Mouse (Mus musculus): Measurements from ENCODE around the gene Fermt2. TPM values are rescaled to one million over a fixed set of nuclear protein-coding genes. Genes with fewer than 3 reads are reported as not detected.

The Fermt2 gene
- polyA plus RNA-seq, 1 experiment from 2014 or later = 61.9 TPM

DNA sequence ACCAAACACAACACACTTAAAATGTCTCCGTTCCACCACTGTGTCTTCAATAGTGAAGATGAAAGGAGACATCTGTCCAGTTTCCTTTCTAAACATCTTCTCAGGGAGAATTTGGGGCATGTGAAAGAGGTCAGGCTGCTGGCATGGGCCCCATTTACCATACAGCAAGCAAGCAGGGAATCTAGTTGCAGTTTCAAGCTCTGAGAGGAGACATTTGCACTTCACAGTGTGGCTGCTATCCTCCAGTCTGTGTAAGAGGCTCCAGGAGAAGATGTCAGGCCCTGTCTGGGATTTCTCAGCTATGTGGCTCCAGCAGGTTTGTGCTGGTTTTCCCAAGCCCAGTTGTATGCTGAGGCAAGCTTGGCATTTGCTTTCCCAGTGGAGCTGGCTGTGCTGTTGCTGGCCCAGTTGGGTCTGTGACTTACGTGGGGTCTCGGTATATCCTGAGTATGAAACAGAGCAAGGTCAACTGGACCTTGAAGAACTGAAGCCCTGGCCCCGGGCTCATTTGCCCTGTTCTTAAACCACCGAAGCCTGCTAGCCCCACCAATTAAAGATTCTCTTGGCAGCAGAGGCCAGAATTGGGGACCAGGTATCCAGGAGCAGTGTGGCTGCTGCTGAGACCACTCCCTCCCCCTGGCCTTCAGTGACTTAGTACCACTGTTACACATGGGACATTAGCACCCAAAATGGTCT is 76.2 kb downstream of the Fermt2 start:
- Histone ChIP-seq H3K27ac (ENCODE audit: low read depth, low read length) (0 out of 2 replicates have a peak overlapping the region, but pooled peaks have one; percentile 54), H3K27me3 (replicated peaks; ENCODE audit: control insufficient read depth, insufficient read depth, low read length) (no peaks in the 10 kb centered on the region), H3K4me3 (ENCODE audit: low read depth, low read length) (no peak overlapping the region), H3K9me3 (ENCODE audit: control insufficient read depth, low read length) (no peaks in the 10 kb centered on the region), H3K4me1 (replicated peaks; ENCODE audit: control insufficient read depth, insufficient read depth, low read length) (peaks cover 31% of the 10 kb centered on the region), H3K4me2 (no peak overlapping the region), H3K9ac (ENCODE audit: low read depth, low read length) (no peak overlapping the region), H3K36me3 (ENCODE audit: control insufficient read depth, insufficient read depth, low read length) (no peaks in the 10 kb centered on the region)
- WGBS = 73% methylated on average over 5 of the region's 5 CpGs
- no peak for DNase-seq (ENCODE audit: low spot score)
- no peak for ATAC-seq (replicated peaks; ENCODE audit: low FRiP score)

DNA sequence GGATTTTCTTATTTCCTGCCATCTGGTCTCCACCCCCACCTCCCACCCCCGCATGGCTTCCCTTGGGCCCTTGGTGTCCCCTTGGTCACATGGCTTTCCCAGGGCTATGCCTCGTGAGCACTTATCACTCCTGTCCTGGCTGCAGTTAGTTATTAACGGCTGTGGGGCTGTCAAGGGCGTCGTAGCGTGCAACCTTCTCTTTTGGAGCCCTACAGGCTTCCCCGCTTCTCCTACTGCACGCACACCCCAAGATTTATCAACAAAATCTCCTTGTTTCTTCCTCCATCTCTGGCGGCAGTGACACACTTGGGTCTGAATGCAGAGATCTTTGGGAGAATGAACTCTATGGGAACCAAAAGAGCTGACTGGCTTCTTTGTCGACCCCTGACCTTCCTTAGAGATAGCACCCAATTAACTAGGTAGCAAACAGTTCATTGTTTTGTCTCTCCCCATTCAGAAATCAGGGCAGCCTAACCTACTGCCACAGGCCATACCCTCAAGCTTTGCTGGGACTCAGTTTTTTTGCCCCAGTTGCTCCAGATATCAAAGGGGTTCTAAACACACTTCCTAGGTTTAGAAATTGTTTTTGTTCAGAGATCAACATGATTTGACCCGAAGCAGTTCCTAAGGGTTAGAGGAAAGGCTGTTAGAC is 76.9 kb downstream of the Fermt2 start:
- Histone ChIP-seq H3K4me3 (ENCODE audit: low read depth, low read length) (no peak overlapping the region), H3K4me2 (no peak overlapping the region; the same call in 1 of the 2 replicates), H3K9me3 (ENCODE audit: control insufficient read depth, low read length) (no peaks in the 10 kb centered on the region), H3K4me1 (replicated peaks; ENCODE audit: control insufficient read depth, insufficient read depth, low read length) (peaks cover 31% of the 10 kb centered on the region), H3K27ac (ENCODE audit: low read depth, low read length) (peak overlapping the region; percentile 54; the same call in 1 of the 2 replicates), H3K36me3 (ENCODE audit: control insufficient read depth, insufficient read depth, low read length) (no peaks in the 10 kb centered on the region), H3K27me3 (replicated peaks; ENCODE audit: control insufficient read depth, insufficient read depth, low read length) (no peaks in the 10 kb centered on the region), H3K9ac (ENCODE audit: low read depth, low read length) (no peak overlapping the region)
- 15% methylated on average over 11 of the region's 11 CpGs for WGBS
- ATAC-seq (replicated peaks; ENCODE audit: low FRiP score) (peak; percentile 71), DNase-seq (ENCODE audit: low spot score) (no peak)

DNA sequence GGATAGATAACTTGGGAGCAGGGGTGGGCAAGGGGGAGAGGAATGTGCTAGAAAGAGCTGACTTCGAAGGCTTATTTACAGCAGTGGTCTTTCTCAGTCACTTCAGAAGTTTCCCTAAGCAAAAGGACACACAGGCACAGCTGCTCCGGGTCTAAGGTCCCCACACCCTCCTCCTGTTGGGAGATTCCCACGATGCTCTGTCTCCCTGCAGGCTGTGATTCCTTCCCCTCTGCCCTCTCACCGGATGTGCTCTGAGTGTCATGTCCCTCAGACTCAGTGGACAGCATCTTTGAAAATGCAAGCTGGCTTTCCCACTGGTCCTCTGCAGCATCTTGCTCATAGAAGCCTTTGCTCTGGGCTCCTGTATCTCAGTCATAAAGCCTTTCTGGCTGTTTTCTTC is 77.8 kb downstream of the Fermt2 start:
- H3K9ac ChIP-seq (ENCODE audit: low read depth, low read length) = no peak overlapping the region
- no peak overlapping the region for H3K4me2 ChIP-seq
- H3K36me3 ChIP-seq (ENCODE audit: control insufficient read depth, insufficient read depth, low read length) = no peaks in the 10 kb centered on the region
- peak overlapping the region; percentile 33; the same call in 1 of the 2 replicates for H3K27ac ChIP-seq (ENCODE audit: low read depth, low read length)
- ATAC-seq (replicated peaks; ENCODE audit: low FRiP score) = no peak
- no peak overlapping the region for H3K4me3 ChIP-seq (ENCODE audit: low read depth, low read length)
- no peaks in the 10 kb centered on the region for H3K27me3 ChIP-seq (replicated peaks; ENCODE audit: control insufficient read depth, insufficient read depth, low read length)
- 54% methylated on average over 4 of the region's 4 CpGs for WGBS
- no peak for DNase-seq (ENCODE audit: low spot score)
- H3K4me1 ChIP-seq (replicated peaks; ENCODE audit: control insufficient read depth, insufficient read depth, low read length) = peaks cover 30% of the 10 kb centered on the region
- H3K9me3 ChIP-seq (ENCODE audit: control insufficient read depth, low read length) = no peaks in the 10 kb centered on the region

DNA sequence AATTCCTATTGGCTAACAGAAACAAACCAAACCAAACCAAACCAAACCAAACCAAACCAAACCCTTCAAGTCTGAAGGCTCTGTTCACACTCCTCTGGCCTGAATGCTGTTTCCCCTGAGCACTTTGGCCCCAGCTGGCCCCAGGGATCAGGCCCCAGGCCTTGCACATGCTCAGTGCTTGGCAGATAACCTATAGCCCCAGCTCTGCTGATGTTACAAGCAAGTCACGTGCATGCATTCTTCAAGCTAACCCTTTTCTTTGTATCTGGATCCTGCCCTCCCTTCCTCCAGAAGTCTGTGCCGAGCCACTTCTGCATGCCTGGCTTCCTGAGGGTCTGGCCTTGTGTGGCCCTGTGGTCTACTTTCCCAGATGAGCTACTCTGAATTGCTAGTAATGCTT is 78.8 kb downstream of the Fermt2 start:
- Histone ChIP-seq H3K4me3 (ENCODE audit: low read depth, low read length) (no peak overlapping the region), H3K4me2 (no peak overlapping the region), H3K27ac (ENCODE audit: low read depth, low read length) (peak overlapping the region; percentile 11; the same call in 1 of the 2 replicates), H3K4me1 (replicated peaks; ENCODE audit: control insufficient read depth, insufficient read depth, low read length) (peaks cover 24% of the 10 kb centered on the region), H3K36me3 (ENCODE audit: control insufficient read depth, insufficient read depth, low read length) (no peaks in the 10 kb centered on the region), H3K27me3 (replicated peaks; ENCODE audit: control insufficient read depth, insufficient read depth, low read length) (no peaks in the 10 kb centered on the region), H3K9me3 (ENCODE audit: control insufficient read depth, low read length) (no peaks in the 10 kb centered on the region), H3K9ac (ENCODE audit: low read depth, low read length) (no peak overlapping the region)
- no peak for DNase-seq (ENCODE audit: low spot score)
- WGBS = 34% methylated on average over 2 of the region's 2 CpGs
- peak; percentile 53; the same call in 1 of the 2 replicates for ATAC-seq (replicated peaks; ENCODE audit: low FRiP score)

DNA sequence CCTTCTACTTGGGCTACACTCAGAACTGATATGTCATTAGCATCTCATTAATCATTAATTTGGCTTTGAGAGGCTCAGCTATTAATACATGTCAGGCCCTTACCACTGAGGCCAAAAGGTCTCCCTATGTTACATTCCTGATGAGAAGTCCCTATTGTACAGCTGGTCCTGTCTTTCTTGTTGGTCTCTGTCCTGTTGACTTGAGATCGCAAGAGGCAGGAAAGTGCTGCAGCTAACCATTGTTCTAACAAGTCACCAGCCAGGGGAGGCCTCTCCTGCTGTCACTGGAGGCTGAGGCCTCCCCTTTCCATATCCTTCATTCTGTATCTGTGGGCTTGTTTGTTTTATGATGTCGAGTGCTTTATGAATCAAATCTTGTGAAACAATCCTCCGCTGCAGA is 83.1 kb downstream of the Fermt2 start:
- Histone ChIP-seq H3K27me3 (replicated peaks; ENCODE audit: control insufficient read depth, insufficient read depth, low read length) (no peaks in the 10 kb centered on the region), H3K4me2 (no peak overlapping the region), H3K27ac (ENCODE audit: low read depth, low read length) (no peak overlapping the region), H3K9me3 (ENCODE audit: control insufficient read depth, low read length) (no peaks in the 10 kb centered on the region), H3K9ac (ENCODE audit: low read depth, low read length) (no peak overlapping the region), H3K4me1 (replicated peaks; ENCODE audit: control insufficient read depth, insufficient read depth, low read length) (peaks cover 7% of the 10 kb centered on the region), H3K4me3 (ENCODE audit: low read depth, low read length) (no peak overlapping the region), H3K36me3 (ENCODE audit: control insufficient read depth, insufficient read depth, low read length) (no peaks in the 10 kb centered on the region)
- DNase-seq (ENCODE audit: low spot score) (no peak), ATAC-seq (replicated peaks; ENCODE audit: low FRiP score) (no peak)
- 77% methylated on average over 3 of the region's 3 CpGs for WGBS

DNA sequence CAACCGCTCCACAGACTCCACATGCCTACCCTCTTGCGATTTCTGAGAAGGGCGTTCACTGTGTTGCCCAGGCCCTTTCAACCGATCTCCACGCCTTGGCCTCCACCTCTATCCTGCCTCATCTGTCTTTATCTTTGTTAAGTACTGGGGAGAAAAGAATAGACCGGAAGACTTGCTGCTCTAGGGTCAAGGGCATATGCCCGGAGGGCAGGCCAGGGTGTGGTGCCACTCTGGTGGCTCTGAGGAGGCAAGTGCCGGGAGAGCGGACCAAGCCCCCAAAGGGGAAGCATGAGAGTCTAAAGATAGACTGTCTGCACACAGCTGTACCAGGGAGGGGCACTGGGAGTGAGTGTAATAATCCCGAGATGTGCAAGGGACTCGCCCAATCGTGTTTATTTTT is 84.5 kb downstream of the Fermt2 start:
- peaks cover 3% of the 10 kb centered on the region; the same call in 1 of the 2 replicates for H3K4me1 ChIP-seq (replicated peaks; ENCODE audit: control insufficient read depth, insufficient read depth, low read length)
- H3K4me2 ChIP-seq = peak overlapping the region; percentile 20; the same call in 1 of the 2 replicates
- H3K27ac ChIP-seq (ENCODE audit: low read depth, low read length) = no peak overlapping the region
- 53% methylated on average over 12 of the region's 12 CpGs for WGBS
- H3K9me3 ChIP-seq (ENCODE audit: control insufficient read depth, low read length) = no peaks in the 10 kb centered on the region
- H3K27me3 ChIP-seq (replicated peaks; ENCODE audit: control insufficient read depth, insufficient read depth, low read length) = no peaks in the 10 kb centered on the region
- DNase-seq (ENCODE audit: low spot score) = no peak
- ATAC-seq (replicated peaks; ENCODE audit: low FRiP score) = peak; percentile 85
- no peaks in the 10 kb centered on the region for H3K36me3 ChIP-seq (ENCODE audit: control insufficient read depth, insufficient read depth, low read length)
- H3K4me3 ChIP-seq (ENCODE audit: low read depth, low read length) = no peak overlapping the region
- H3K9ac ChIP-seq (ENCODE audit: low read depth, low read length) = no peak overlapping the region

DNA sequence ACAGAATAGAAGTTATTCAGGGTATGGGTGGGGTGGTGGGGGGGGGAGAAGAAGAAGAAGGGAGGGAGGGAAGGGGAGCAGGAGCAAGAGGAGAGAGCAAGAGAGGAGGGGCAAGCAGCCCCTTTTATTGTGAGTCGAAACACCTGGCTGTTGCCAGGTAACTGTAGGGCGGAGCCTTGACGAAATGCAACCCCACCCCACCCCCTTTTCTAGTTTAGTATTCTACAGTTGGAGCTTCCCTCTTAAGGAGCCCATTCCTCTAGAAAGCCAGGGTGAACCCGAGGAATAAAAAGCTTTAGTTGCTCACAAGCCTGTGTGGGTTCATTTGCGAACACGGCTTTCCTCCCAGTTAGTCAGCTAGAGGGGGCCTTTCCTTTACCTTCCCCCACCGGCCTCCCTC is 85.0 kb downstream of the Fermt2 start:
- DNase-seq (ENCODE audit: low spot score) = no peak
- Histone ChIP-seq H3K4me2 (no peak overlapping the region), H3K9me3 (ENCODE audit: control insufficient read depth, low read length) (no peaks in the 10 kb centered on the region), H3K4me1 (replicated peaks; ENCODE audit: control insufficient read depth, insufficient read depth, low read length) (peaks cover 3% of the 10 kb centered on the region; the same call in 1 of the 2 replicates), H3K4me3 (ENCODE audit: low read depth, low read length) (no peak overlapping the region), H3K27ac (ENCODE audit: low read depth, low read length) (no peak overlapping the region), H3K27me3 (replicated peaks; ENCODE audit: control insufficient read depth, insufficient read depth, low read length) (no peaks in the 10 kb centered on the region), H3K36me3 (ENCODE audit: control insufficient read depth, insufficient read depth, low read length) (no peaks in the 10 kb centered on the region), H3K9ac (ENCODE audit: low read depth, low read length) (no peak overlapping the region)
- 57% methylated on average over 7 of the region's 7 CpGs for WGBS
- ATAC-seq (replicated peaks; ENCODE audit: low FRiP score) = no peak

DNA sequence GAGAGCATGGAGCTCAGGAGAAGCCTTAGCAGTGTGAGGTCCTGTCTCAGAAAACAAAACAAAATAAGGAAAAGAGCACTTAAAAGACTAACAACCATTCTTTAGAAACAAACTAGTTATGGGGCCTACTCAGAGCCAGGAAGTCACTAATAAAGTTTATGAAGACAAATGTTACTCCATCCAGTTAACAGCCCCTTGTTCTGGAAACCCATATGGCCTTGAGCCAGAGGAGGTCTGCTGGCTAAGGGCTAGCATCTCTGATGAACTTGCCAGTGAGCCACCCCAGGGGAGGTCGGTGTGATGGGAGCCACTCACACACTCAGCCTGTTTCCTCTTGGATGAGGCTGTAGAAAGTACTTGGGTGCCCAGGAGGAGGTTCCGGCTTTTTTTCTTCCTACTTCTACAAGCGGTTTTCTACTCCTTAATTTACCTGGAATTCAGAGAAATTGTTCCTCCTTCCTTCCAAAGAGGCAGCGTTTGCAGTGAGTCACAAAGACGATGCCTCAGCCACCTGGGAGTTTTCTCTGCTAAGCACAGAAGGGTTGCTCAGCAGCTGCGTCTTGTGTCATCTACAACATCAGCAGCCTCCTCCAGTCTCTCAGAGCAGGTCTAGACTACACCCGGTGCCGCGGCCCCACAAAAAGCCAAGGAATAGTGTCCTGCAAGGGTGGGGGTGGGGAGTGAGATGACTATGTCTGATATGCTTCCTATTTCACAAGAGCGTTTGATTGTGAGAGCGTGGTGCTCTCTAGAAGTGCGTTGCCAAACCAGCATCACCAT is 86.9 kb downstream of the Fermt2 start:
- H3K9me3 ChIP-seq (ENCODE audit: control insufficient read depth, low read length) = no peaks in the 10 kb centered on the region
- 51% methylated on average over 12 of the region's 12 CpGs for WGBS
- H3K36me3 ChIP-seq (ENCODE audit: control insufficient read depth, insufficient read depth, low read length) = no peaks in the 10 kb centered on the region
- H3K4me1 ChIP-seq (replicated peaks; ENCODE audit: control insufficient read depth, insufficient read depth, low read length) = peaks cover 3% of the 10 kb centered on the region; the same call in 1 of the 2 replicates
- H3K4me3 ChIP-seq (ENCODE audit: low read depth, low read length) = no peak overlapping the region
- no peak overlapping the region for H3K27ac ChIP-seq (ENCODE audit: low read depth, low read length)
- no peak for ATAC-seq (replicated peaks; ENCODE audit: low FRiP score)
- no peak overlapping the region for H3K9ac ChIP-seq (ENCODE audit: low read depth, low read length)
- H3K27me3 ChIP-seq (replicated peaks; ENCODE audit: control insufficient read depth, insufficient read depth, low read length) = no peaks in the 10 kb centered on the region
- DNase-seq (ENCODE audit: low spot score) = no peak
- H3K4me2 ChIP-seq = no peak overlapping the region

Data from liver, embryonic 11.5 days (tissue).